Mouse (Mus musculus) spleen, embryonic (tissue): ENCODE results near the gene Cpne8.
"Not testable (repeated sequence)": the region's sequence is repeated elsewhere in the genome, so short reads cannot be mapped to it uniquely, and the experiment has no call there.

Source experiments
- CTCF ChIA-PET: fragments of 350-600 bp; sonication (Branson Sonifier 250); formaldehyde crosslinking; loops from one replicate; lab custom pipeline; 2022; lab: Charles Lee

Cpne8 gene

DNA sequence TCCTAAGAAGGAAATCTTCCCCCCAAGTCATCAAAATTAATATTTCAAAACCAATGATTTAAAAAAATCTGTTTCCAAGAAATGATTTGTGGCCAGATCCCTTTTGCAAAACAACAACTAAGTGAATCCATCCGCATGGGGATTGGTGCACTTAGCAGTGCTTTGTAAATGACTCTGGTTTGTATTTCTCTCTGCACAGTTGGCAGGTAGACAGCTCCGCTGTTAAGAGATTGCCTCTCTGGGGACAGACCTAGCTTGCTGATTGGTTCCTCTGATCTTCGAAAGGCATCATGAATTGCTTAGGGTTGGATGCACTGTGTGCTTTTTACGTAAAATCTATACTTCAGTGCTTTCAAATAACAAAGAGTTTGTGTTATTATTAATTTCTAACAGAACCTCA lies 68.5 kb downstream of the Cpne8 start:
- CTCF ChIA-PET: not testable (repeated sequence)

DNA sequence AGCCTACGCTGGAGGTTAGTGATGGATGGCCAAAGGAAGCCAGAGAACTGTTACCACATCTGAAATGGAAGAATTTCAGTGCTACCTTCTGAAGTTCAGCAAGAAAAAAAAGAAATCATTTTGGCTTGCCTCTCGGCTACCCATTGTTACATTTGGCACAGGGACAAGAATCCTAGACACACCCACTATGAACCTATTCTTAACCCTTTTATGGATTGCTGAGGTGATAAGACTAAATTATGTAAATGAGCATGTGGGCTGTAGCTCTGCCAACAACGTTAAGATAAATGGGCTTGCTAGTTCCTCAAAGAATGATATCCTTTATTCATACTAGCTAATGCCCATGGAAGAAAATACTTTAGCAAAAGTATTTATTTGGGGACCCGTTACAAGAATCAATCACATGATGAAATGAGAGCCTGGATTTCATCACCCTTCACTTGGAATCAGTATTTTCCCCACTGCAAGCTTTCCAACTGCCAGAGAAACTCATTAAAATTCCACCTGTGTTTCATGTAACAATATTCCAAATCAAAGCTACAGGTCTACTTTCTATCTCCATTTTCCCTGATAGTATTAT lies 69.3 kb downstream of the Cpne8 start:
- CTCF ChIA-PET: no interaction called here

DNA sequence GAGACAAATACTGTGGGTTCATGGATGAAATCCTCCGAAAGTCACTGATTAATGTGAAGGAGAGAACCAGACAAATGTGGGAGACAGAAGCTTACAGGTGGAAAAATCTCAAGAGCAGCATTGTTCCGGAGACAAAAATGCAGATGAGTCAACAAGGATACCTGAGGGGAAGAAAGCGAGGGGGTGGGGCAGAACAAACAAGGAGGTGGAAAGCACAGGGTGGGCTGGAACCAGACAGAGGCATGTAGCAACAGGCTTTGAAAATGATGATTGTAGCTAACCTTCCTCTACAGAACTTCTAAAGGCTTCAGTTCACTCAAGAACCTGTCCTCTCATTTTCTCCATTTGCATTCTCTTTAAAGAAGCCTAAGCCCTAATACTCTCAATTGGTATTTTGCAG lies 70.9 kb downstream of the Cpne8 start:
- CTCF ChIA-PET: no interaction called here

DNA sequence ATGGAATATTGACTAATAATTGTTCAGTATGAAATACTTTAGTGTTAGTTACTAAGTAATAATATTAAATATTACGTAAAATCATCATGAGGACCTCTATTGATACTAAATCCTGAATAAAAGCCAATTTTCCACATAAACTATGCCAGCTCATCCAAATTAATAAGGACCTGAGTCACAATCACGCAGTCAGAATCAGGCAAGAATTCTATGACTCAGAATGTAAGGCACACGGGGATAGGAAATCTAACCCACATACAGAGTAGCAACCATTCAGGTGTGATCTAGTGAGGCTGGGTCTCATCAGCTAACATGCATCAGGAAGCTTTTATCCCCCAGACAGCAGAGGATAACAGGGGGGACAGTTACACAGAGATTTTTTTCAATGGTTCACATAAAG lies 72.1 kb downstream of the Cpne8 start:
- CTCF ChIA-PET: no interaction called here

DNA sequence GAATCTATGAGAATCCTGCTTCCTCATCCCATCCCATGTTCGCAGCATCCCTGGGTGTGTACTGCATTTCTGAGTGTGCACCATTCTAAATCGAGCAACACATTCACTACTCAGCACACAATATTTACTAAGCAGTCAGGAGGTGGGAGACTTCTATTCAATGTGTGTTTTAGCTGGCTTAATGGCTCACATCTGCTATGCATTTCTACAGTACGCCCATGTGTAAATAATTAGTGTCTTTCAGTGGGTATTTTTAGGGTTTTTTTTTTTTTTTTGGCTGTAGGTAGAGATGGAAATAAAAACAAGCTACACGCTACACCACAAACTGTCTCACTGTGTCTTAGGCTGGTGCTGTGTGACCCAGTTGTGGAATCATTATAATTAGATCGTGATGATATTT lies 75.6 kb downstream of the Cpne8 start:
- CTCF ChIA-PET: interaction anchor here (0.6 kb wide), 1 partner anchor 770 kb away, joined by 3 read pairs; no protein-coding TSS in a partner anchor

DNA sequence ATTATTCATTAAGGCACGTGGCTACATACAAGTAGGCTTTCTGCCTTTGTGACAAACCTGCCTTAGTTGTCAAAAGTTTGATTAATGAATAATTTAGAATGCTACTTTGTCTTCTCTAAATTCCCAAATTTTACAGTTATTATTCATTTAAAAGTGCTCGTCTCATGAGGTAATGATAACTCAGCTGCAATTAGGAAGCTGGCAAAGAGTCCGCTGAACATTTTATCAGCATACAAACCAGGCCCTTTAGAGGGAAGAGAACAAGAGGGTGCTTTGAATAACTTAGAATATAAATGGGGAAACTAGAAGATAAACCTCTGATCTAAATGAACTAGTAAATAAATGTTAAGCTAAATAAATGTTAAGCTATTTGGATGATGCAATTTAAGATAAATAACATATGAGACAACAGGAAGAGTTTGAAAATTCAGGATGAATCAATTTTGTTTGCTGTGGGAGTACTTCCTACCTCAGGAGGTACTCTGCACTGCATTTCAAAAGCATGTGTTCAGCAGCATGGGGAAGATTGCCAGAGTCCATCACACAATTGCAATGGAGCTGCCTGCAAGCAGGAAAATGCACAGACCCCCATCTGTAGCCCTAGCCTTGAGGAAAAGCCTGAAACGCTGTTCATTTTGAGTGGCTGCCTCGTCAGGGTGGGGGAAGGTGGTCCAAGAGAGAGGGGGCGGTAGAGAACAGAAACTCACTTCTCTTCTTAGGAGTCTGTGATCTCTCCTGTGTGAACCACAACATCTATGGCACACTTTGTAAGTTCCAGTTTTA lies 81.3 kb downstream of the Cpne8 start:
- CTCF ChIA-PET: no interaction called here

DNA sequence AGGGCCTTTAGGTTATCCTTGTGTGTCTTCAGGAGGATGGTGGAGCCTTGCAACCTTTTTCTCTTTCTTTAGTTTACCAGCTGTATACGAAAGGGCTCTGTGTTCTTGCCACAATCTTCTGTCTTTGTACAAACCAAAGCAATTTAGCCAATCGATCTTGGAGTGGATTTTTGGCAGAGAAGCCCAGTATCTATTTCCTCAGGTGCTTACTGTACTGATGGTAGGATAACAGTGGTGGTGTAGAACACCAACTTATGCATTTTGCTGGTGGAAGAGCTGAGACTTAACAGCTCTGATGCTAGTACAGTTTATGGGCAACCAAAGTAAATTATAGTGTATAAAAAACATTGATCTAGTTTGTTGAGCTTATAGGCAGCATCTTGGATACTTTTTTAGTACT lies 83.6 kb downstream of the Cpne8 start:
- CTCF ChIA-PET: no interaction called here

DNA sequence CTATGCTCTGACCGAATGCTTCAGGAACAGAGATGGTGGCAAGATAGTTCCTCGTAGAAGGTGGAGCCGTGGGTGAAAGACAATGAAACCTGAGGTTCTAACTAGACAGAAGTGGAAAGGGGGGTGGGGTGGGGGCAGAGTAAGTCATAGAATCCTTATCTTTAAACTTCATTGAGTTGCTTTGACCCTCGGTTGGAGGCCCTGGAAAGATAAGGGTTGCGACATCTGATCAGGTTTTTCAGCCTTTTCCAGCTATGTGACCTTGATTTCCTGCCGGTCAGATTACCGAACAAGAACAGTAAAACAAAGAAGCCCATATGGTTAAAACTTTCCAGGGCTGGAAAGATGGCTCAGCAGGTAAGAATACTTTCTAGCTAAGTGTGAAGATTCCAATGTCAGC lies 89.6 kb downstream of the Cpne8 start:
- CTCF ChIA-PET: no interaction called here

DNA sequence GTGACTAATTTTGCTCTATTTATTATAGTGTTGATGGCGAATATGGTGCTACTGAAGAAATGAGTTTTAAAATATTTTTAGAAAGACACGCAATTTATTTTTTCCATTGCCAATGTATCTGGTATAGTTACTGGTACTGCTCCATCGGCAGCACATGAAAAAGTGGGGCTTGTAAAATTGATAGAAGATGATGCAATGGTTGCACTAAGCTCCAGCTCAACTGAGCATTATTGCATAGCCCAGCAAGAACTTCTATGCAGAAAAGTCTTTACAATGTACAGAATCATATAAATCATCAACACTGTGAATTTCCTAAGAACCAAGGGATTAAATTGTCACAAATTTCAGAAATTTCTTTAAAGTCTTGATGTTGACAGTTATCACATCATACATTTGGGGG lies 101.8 kb downstream of the Cpne8 start:
- CTCF ChIA-PET: interaction anchor here (0.6 kb wide), 1 partner anchor 157 kb away, joined by 5 read pairs; no protein-coding TSS in a partner anchor

DNA sequence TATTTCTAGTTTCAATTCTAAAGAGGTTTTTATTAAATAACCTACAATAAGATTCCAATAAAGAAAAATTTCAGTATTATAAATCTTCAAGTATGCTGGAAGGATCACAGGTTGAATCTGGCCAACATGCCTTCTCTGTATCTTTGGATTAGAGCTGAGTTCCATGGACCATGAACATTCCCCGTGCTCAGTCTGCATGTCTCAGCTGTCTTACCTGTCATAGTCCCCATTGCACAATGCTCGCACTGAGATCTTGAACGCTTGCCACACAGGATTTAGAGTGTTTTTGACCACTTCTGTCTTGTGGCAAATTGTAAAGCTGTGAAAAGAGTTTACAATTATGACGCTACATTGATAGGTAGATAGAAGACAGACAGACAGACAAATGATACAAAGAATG lies 110.0 kb downstream of the Cpne8 start:
- CTCF ChIA-PET: no interaction called here

DNA sequence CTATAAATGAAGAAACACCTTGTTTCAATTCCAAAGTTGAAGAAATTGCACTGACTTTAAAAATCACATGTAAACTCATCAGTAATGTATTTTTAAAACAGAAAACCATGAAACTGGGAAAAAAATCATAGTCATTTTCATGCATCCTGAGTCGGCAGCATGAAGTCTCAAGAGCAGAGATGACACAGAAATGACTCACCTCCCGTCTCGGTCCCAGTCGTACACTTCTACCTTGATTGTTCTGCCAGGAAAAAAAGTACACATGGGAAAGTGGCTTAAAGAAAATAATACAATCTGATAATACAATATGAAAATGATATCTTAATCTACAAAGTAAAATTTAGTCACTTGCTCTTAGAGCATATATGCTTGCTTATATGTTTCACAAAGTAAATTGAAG lies 111.2 kb downstream of the Cpne8 start:
- CTCF ChIA-PET: no interaction called here

DNA sequence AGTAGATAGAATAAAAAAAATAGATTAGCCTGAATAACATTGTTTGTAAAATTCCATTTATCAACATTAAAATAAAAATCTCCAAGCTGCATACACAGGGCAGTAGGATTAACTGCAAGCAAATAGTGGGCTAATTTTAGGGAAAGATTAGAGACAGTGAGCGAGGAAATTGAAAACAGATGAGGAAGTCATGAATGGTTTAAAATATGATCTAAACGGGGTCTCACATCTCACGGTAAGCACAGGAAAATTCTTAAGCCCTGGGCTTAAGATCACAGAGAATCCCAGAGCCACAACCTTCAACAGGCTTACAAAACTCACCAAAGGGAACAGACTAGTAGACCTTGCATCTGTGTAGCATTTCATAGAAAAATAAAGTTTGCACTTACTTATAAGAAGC lies 115.2 kb downstream of the Cpne8 start:
- CTCF ChIA-PET: no interaction called here

DNA sequence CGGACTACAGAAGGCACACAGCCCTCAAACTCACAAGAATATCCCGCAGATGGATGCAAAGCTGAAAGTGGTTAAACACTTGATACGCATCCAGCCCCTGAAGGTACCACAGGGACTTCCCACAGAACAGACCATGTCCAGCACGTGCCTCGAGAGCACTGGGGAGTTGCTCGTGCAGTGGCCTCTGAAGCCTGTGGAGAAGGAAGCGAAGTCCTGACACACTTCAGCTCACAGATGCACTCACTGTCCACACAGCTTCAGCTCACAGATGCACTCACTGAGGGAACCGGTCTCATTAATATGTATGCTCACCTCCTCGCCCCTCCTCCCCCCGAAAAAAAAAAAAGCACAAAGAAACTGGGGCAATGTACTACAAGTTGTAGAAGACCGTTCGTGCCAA lies 117.6 kb downstream of the Cpne8 start:
- CTCF ChIA-PET: no interaction called here

DNA sequence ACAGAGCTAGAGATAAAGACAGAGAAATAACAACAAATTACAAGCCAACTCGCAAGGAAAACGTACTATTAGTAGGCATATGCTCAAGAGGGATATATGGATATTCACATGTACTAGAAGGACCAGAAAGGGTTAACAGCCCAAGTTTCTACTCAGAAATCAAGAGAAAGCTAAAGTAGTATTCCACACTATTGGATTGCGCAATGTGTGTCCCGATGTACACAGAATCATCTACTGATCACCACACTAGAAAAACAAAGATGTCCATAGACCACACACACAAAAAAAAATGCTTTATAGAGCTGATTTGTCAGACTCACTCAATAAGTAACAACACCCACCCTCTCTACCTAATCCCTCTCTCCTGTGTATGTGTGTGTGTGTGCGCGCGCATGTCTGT lies 130.6 kb downstream of the Cpne8 start:
- CTCF ChIA-PET: no interaction called here

DNA sequence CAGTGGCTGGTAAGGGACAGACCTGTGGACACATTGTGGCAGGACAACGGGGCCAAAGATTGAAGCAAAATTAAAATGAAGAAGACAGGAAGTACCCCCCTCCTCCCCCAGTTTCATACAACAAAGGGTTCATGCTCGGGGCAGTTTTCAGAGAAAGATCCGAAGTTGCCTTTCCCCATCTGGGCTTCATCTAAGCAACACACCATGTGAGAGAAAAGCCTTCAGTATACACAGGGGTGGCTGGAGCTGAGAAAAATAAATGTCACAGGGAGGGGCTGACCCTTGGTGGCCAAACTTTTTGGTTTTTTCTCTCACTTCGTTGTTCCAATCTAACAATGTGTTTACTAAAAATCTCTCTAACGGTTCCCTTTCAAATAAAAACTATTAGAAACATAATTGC lies 135.8 kb downstream of the Cpne8 start:
- CTCF ChIA-PET: no interaction called here

DNA sequence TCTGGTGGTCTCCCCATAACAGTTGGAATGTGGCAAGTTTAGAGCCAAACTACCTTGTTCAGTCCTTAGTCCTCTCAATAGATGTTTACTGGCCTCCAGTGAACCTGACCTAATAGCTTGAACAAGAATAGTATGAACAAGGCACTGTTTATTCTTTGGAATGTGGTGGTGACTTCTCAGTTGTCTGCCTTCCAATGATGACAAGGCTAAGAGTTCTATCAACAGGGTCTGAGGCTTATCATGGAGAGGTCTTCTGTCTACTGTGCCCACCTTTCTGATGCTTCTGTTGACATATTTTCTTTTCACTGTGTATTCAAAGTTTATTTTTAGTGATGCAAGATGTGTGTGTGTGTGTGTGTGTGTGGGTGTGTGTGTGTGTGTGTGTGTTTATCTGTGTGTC lies 137.1 kb downstream of the Cpne8 start:
- CTCF ChIA-PET: no interaction called here

DNA sequence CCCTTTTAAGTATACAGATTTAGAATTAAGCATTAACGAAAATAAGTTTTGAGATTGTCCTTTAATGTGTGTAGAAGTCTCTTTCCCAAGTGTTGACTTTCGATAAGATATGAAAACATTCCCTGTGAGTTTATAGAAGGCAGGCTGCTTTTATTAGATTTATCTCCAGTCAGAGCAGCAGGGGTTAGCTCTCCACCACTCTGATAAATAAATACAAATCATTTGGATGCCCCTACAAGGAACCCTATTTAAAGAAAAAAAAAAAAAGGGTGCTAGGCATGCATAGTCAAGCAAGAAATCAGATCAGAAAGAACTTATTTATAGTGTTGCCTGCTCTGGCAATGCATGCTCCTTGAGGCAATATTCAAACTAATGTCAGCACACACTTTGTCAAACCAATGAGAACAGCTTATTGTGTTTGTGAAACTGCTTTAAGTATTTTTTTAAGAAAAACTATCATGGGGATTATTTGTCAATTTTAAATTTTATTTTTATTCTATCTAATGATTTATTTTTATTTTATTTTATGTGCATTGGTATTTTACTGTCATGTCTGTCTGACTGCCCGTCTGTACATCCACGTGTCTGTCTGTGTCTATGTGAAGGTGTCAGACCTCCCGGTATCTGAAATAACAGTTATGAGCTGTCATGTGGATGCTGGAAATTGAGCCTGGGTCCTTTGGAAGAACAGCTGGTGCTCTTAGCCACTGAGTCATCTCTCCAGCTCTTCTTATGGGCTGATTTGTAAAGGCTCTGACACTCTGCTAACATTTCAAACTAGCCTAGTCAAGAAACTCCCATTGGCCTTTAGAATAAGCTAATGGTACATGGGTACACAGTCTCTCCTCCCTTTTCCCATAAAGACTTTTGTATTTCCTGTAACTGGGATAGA lies 142.7 kb downstream of the Cpne8 start:
- CTCF ChIA-PET: interaction anchor here (0.6 kb wide), 1 partner anchor 60 kb away, joined by 3 read pairs; no protein-coding TSS in a partner anchor

DNA sequence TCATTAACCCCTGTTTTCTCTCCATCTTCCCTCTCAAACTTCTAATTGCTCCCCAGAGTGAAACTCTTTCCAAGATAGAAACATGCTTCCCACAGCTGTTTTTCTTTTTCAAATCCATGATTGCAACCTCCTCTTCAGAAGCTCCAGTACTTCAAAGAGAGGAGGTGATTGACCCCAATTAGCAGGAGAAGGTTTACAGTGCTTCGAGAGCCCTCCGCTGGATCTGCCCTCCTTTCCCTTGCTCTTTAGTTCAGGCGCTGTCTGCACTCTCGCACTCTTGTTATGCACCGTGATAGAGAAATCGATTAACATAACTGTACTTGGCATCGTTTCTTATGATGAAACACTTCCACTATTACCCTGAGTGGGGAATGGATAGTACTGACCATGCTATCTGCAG lies 143.5 kb downstream of the Cpne8 start:
- CTCF ChIA-PET: no interaction called here

DNA sequence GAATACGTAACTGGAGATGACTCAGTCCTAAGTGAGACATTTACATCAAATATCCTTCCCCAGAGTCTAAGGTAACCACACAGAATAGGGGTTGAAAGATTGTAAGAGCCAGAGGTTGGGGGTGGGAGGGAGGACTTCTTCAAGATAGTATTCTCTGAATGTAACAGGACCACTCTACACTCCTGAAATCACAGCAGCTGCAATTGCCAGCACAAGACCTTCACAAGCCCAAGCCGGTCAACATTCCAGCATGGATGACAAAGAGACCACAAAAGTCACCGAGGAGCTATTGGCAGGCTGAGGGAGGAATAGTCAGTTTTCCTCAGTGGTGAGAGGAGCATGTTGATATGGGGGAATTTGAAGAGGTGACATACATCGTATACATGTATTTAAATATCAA lies 166.5 kb downstream of the Cpne8 start:
- CTCF ChIA-PET: no interaction called here

DNA sequence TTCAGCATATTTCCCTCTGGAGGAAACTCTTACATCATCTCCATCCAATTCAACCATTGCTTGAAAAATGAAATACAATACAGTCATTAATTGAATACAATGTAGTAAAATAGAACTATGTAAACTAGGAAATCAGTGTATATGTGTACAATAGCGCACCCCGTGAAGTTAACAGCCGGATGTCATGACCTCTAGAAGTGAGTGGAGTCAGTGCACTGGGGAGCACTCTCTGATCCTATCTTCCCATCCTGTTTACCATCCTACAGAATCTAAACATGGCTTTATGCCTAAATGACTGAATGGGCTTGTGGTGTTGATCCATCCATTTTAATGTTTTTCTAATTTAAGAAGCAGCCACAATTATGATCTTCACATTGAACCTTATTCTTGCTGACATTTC lies 182.2 kb downstream of the Cpne8 start:
- CTCF ChIA-PET: no interaction called here

DNA sequence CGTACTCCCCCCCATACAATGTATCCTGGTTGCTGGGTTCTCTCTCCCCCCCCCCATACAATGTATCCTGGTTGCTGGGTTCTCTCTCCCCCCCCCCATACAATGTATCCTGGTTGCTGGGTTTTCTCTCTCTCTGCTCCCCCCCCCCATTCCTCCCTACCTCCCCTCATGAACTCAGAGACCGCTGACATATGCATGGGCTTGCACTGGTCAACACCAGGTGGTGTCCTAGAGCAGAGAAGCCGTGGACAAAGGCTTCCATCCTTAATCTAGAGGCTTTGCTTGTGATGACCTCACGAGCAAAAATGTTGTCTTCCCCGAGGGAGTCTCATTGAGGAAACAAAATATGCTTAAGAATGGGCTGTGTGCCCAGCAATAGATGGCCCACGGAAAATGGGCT lies 187.7 kb downstream of the Cpne8 start:
- CTCF ChIA-PET: no interaction called here

DNA sequence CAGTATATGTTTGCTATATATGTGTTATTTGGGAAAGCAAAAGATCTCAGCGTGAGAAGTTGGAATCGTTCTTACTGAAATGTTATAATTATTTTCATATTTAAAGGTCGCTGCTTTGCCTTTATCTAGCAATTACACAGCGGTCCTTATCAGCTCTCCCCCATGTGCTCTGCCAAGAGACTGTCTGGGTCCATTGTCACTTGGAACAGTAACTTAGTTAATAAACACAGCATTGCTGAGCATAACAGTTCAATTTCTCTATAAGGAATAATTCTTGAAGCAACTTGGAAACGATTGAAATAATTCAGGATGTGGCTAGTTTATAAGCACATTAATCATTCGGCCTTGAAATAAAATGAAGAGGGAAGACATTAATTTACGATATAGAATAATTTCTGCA lies 189.0 kb downstream of the Cpne8 start:
- CTCF ChIA-PET: no interaction called here

DNA sequence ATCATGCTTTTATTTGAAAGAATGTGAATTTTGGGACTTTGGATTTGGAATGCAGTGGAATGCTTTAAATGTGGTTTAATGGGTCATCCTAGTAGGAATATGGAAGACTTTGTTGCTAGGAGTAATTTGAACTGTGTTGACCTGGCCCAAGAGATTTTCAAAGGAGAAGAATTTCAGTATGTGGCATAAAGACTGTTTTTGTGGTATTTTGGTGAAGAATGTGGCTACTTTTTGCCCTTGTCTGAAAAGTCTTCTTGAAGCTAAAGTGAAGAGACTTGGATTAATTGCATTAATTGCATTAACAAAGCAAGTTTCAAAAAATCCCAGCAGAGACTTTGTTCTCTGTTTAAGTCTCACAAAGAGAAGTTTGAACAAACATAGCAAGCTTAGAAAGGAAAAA lies 208.7 kb downstream of the Cpne8 start:
- CTCF ChIA-PET: not testable (repeated sequence)
